Mouse (Mus musculus) CH12.LX (cell line): ENCODE data around the gene Brd4. TPM values are rescaled to one million over a fixed set of nuclear protein-coding genes. Genes with fewer than 3 reads are reported as not detected.

Experiments used
- DNase-seq: peaks from one replicate; pipeline ENCODE4 v3.0.0-alpha.2; 2013; ENCODE audit errors: extremely low read depth
- H3K27ac ChIP-seq: 2 replicates; pipeline ENCODE4 v1.5.1; 2012; ENCODE audit warnings: low read depth, mild to moderate bottlenecking, control low read depth, moderate library complexity; ENCODE audit not compliant: insufficient read depth
- H3K27me3 ChIP-seq: replicated peaks from 2 replicates; pipeline ENCODE3; 2012; ENCODE audit warnings: inconsistent platforms
- H3K36me3 ChIP-seq, 2 experiments: replicated peaks in 1 of 2; 2 replicates each; pipeline versions ENCODE3 to v1.6.1; 2012; ENCODE audit warnings: inconsistent platforms in 1 of 2, low read length in 1 of 2, mild to moderate bottlenecking in 1 of 2, mixed read lengths in 1 of 2, moderate library complexity in 1 of 2; ENCODE audit not compliant: control insufficient read depth in 1 of 2, insufficient read depth in 1 of 2
- H3K4me1 ChIP-seq, 2 experiments: 2 replicates each; pipeline ENCODE4 v1.6.1; 2012; ENCODE audit warnings: inconsistent platforms in 1 of 2, moderate library complexity in 1 of 2; ENCODE audit not compliant: insufficient read depth in 2 of 2, control insufficient read depth in 1 of 2
- H3K4me2 ChIP-seq: 2 replicates; pipeline ENCODE4 v1.6.1; 2012; ENCODE audit warnings: low read depth, mild to moderate bottlenecking, control low read depth; ENCODE audit not compliant: poor library complexity, insufficient read depth, severe bottlenecking
- H3K4me3 ChIP-seq, 3 experiments: fragments of 150-350 bp in 1 of 3; sonication (generic) in 1 of 3; replicated peaks in 1 of 3; 2 replicates each; pipeline versions ENCODE3 to v1.5.1; 2011 to 2012; ENCODE audit warnings: low read depth in 2 of 3, low read length in 2 of 3, mild to moderate bottlenecking in 2 of 3, moderate library complexity in 2 of 3, control low read depth in 1 of 3, improper control_type of control experiment in 1 of 3, inconsistent platforms in 1 of 3, mixed read lengths in 1 of 3; ENCODE audit not compliant: poor library complexity in 1 of 3
- H3K79me2 ChIP-seq: replicated peaks from 2 replicates; pipeline ENCODE4 v1.6.1; 2012; ENCODE audit warnings: mild to moderate bottlenecking, moderate library complexity; ENCODE audit not compliant: control insufficient read depth, poor library complexity, insufficient read depth, severe bottlenecking; ENCODE audit errors: extremely low read depth
- H3K9ac ChIP-seq: 2 replicates; pipeline ENCODE4 v1.6.1; 2012; ENCODE audit warnings: low read depth, mild to moderate bottlenecking, control low read depth, moderate library complexity; ENCODE audit not compliant: insufficient read depth
- H3K9me3 ChIP-seq: replicated peaks from 2 replicates; pipeline ENCODE3; 2012; ENCODE audit warnings: low read length, inconsistent platforms, mixed read lengths
- CHD1 ChIP-seq: IDR thresholded peaks from 2 replicates; pipeline ENCODE4 v1.6.1; 2012; ENCODE audit warnings: low read depth, low read length, improper control_type of control experiment, inconsistent platforms
- CHD2 ChIP-seq: IDR thresholded peaks from 2 replicates; pipeline ENCODE4 v1.6.1; 2011; ENCODE audit warnings: low read length, improper control_type of control experiment
- CTCF ChIP-seq, 2 experiments: IDR thresholded peaks in 1 of 2; conservative IDR thresholded peaks in 1 of 2; 2 replicates each; pipeline ENCODE4 v1.5.1; 2011 to 2012; ENCODE audit warnings: low read depth in 2 of 2, low read length in 2 of 2, improper control_type of control experiment in 1 of 2, inconsistent platforms in 1 of 2, mild to moderate bottlenecking in 1 of 2, moderate library complexity in 1 of 2
- E2F4 ChIP-seq: IDR thresholded peaks from 2 replicates; pipeline ENCODE4 v1.6.1; 2011; ENCODE audit warnings: low read depth, low read length, improper control_type of control experiment; ENCODE audit not compliant: insufficient replicate concordance
- ELF1 ChIP-seq: IDR thresholded peaks from 2 replicates; pipeline ENCODE4 v1.6.1; 2014; ENCODE audit warnings: low read depth, mild to moderate bottlenecking, inconsistent platforms, low read length, improper control_type of control experiment
- ETS1 ChIP-seq: conservative IDR thresholded peaks from 2 replicates; pipeline ENCODE4 v1.6.1; 2012; ENCODE audit warnings: low read depth, mild to moderate bottlenecking, inconsistent platforms, low read length, improper control_type of control experiment, moderate library complexity
- HCFC1 ChIP-seq: IDR thresholded peaks from 2 replicates; pipeline ENCODE4 v1.6.1; 2012; ENCODE audit warnings: low read depth, mild to moderate bottlenecking, inconsistent platforms, low read length, improper control_type of control experiment
- IRF4 ChIP-seq: IDR thresholded peaks from 2 replicates; pipeline ENCODE4 v1.6.1; 2014; ENCODE audit warnings: low read depth, mild to moderate bottlenecking, inconsistent platforms, low read length, improper control_type of control experiment
- JUN ChIP-seq: IDR thresholded peaks from 2 replicates; pipeline ENCODE4 v1.6.1; 2011; ENCODE audit warnings: low read depth, mild to moderate bottlenecking, low read length, improper control_type of control experiment, moderate library complexity; ENCODE audit not compliant: insufficient read depth
- JUND ChIP-seq: conservative IDR thresholded peaks from 2 replicates; pipeline ENCODE4 v1.6.1; 2011; ENCODE audit warnings: low read depth, low read length, improper control_type of control experiment
- MAFK ChIP-seq: IDR thresholded peaks from 2 replicates; pipeline ENCODE4 v1.6.1; 2011; ENCODE audit warnings: low read length, improper control_type of control experiment; ENCODE audit not compliant: insufficient replicate concordance
- MAZ ChIP-seq: IDR thresholded peaks from 2 replicates; pipeline ENCODE4 v1.6.1; 2012; ENCODE audit warnings: low read depth, mild to moderate bottlenecking, inconsistent platforms, low read length, improper control_type of control experiment, moderate library complexity
- MEF2A ChIP-seq: IDR thresholded peaks from 2 replicates; pipeline ENCODE4 v1.6.1; 2014; ENCODE audit warnings: low read depth, mild to moderate bottlenecking, inconsistent platforms, low read length, improper control_type of control experiment, borderline replicate concordance
- MXI1 ChIP-seq: IDR thresholded peaks from 2 replicates; pipeline ENCODE4 v1.6.1; 2011; ENCODE audit warnings: mild to moderate bottlenecking, low read depth, low read length, improper control_type of control experiment
- MYC ChIP-seq: IDR thresholded peaks from 2 replicates; pipeline ENCODE4 v1.6.1; 2011; ENCODE audit warnings: low read depth, mild to moderate bottlenecking, improper control_type of control experiment, low read length
- NELFE ChIP-seq: IDR thresholded peaks from 2 replicates; pipeline ENCODE4 v1.6.1; 2011; ENCODE audit warnings: low read depth, low read length, improper control_type of control experiment
- NRF1 ChIP-seq: IDR thresholded peaks from 2 replicates; pipeline ENCODE4 v1.6.1; 2014; ENCODE audit warnings: low read depth, mild to moderate bottlenecking, inconsistent platforms, low read length, improper control_type of control experiment, moderate library complexity
- PAX5 ChIP-seq: IDR thresholded peaks from 2 replicates; pipeline ENCODE4 v1.6.1; 2012; ENCODE audit warnings: low read length, inconsistent platforms, mixed read lengths
- RAD21 ChIP-seq: IDR thresholded peaks from 2 replicates; pipeline ENCODE4 v1.6.1; 2011; ENCODE audit warnings: low read depth, mild to moderate bottlenecking, low read length, improper control_type of control experiment, moderate library complexity
- RCOR1 ChIP-seq: conservative IDR thresholded peaks from 2 replicates; pipeline ENCODE4 v1.6.1; 2012; ENCODE audit warnings: low read depth, mild to moderate bottlenecking, inconsistent platforms, low read length, improper control_type of control experiment
- SIN3A ChIP-seq: IDR thresholded peaks from 2 replicates; pipeline ENCODE4 v1.6.1; 2012; ENCODE audit warnings: low read length, improper control_type of control experiment, inconsistent platforms
- SMC3 ChIP-seq: IDR thresholded peaks from 2 replicates; pipeline ENCODE4 v1.6.1; 2011; ENCODE audit warnings: low read depth, low read length, improper control_type of control experiment
- TCF12 ChIP-seq: IDR thresholded peaks from 2 replicates; pipeline ENCODE4 v1.6.1; 2014; ENCODE audit warnings: low read depth, mild to moderate bottlenecking, inconsistent platforms, low read length, improper control_type of control experiment
- UBTF ChIP-seq: IDR thresholded peaks from 2 replicates; pipeline ENCODE4 v1.6.1; 2012; ENCODE audit warnings: low read depth, mild to moderate bottlenecking, inconsistent platforms, low read length, improper control_type of control experiment, moderate library complexity
- ZC3H11A ChIP-seq: IDR thresholded peaks from 2 replicates; pipeline ENCODE4 v1.6.1; 2012; ENCODE audit warnings: low read depth, mild to moderate bottlenecking, inconsistent platforms, low read length, improper control_type of control experiment
- ZMIZ1 ChIP-seq: IDR thresholded peaks from 2 replicates; pipeline ENCODE4 v1.6.1; 2012; ENCODE audit warnings: low read depth, mild to moderate bottlenecking, inconsistent platforms, low read length, improper control_type of control experiment
- dilution Hi-C: fragments of 300-500 bp; cut with MboI; formaldehyde crosslinking; loops from 2 replicates; pipeline ENCODE4 v1.14.3; 2020; ENCODE audit warnings: low sequenced_read_pairs; ENCODE audit not compliant: extremely low pct_unique_long_range_greater_than_20kb, extremely low pct_ligation_motif_present
- in situ Hi-C: fragments of 300-500 bp; cut with MboI; formaldehyde crosslinking; loops from 3 replicates; pipeline ENCODE4 v1.14.3; 2019; ENCODE audit warnings: low sequenced_read_pairs, low pct_ligation_motif_present, low pct_unique_long_range_greater_than_20kb, mixed read lengths
- polyA plus RNA-seq: library from polyadenylated mRNA; unstranded; fragments of >175 nt; gene quantifications from 2 replicates; pipeline ENCODE4 v1.2.1, GENCODE M21; 2012; ENCODE audit warnings: low read depth; ENCODE audit not compliant: insufficient read length
- total RNA-seq, 2 experiments: library from RNA; depleted of rRNA; stranded (reverse); fragments of 300-350 nt in 1 of 2; fragments of >200 nt in 1 of 2; gene quantifications; 2 replicates each; pipeline ENCODE4 v1.2.3; 2012 to 2014

Brd4 gene
- total and polyA plus RNA-seq, 3 experiments = 6.3 to 68.5 (median 19.1) TPM

DNA sequence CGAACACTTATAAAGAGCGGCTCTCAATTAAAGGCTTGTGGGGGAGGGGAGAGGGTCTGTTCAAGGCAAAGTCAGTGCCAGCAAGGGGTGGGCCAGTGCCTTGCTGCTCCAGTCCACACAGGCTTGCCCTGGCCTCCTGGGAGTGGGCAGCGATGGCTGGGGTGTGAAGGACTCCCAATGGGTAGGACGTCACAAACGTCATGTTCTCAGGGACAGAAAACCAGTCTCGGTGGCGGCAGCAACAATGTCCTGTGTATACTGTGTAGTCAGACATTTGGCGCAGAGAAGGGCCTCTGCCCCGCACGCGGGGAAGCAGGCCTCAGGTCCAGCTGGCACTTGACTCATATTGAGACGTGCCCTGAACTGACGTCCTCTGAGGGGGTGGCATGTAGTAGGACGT is 87.4 kb downstream of the Brd4 start:
- Histone ChIP-seq H3K4me1 (peaks cover 2 to 3% of the 10 kb centered on the region in 2 experiments; a peak in 1 of 4 replicates), H3K4me2 (no peak overlapping the region), H3K4me3 (no peak overlapping the region), H3K27me3 (no peaks in the 10 kb centered on the region), H3K9ac (no peak overlapping the region), H3K9me3 (no peaks in the 10 kb centered on the region), H3K27ac (no peak overlapping the region), H3K79me2 (no peaks in the 10 kb centered on the region), H3K36me3 (peaks cover 68 to 75% of the 10 kb centered on the region in 2 experiments)
- in situ Hi-C loops = no loop called here
- dilution Hi-C loops = no loop called here
- DNase-seq = no peak
- no peak for TF ChIP-seq CHD2
- TF ChIP-seq MYC = no peak
- no peak for TF ChIP-seq E2F4
- TF ChIP-seq ZMIZ1 = no peak
- TF ChIP-seq SIN3A = no peak
- TF ChIP-seq JUN = no peak
- no peak for TF ChIP-seq MEF2A
- TF ChIP-seq ETS1 = no peak
- no peak for TF ChIP-seq ELF1
- no peak for TF ChIP-seq HCFC1
- TF ChIP-seq MXI1 = no peak
- TF ChIP-seq CHD1 = no peak
- no peak for TF ChIP-seq CTCF (conservative IDR thresholded peaks at IDR 0.05 in 1 of 2, IDR thresholded peaks at IDR 0.05 in 1 of 2; ENCODE audit: low read depth in 2 of 2, low read length in 2 of 2)
- TF ChIP-seq IRF4 = no peak
- TF ChIP-seq NRF1 = no peak
- TF ChIP-seq RCOR1 = no peak
- no peak for TF ChIP-seq MAFK
- TF ChIP-seq MAZ = no peak
- TF ChIP-seq JUND = no peak

DNA sequence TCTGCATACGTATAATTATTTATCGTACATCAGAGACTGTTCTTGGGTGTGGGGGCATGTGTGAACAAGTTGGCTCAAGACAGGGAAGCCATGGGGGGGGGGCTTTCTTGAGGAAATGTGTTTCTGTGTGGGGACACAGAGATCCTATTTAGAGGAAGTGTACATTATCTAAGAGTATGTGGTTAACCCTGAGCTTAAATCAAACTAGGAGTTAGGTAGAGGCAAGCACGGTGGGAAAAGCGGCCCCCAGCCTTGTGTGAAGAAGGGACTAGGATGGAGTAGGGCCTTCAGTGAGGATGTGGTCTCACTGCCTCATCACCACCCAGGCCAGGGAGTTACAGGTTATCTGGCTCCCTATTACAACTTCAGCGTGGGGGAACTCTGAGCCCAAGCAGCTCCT is 88.8 kb downstream of the Brd4 start:
- no peaks in the 10 kb centered on the region for H3K27me3 ChIP-seq
- dilution Hi-C loops = no loop called here

More for the DNA sequence above, 88.8 kb downstream of the Brd4 start:
- TF ChIP-seq SIN3A = no peak
- no peak for TF ChIP-seq PAX5
- no peak for TF ChIP-seq ETS1
- no peak for TF ChIP-seq MYC
- no peak for TF ChIP-seq MXI1
- no peak for TF ChIP-seq TCF12
- TF ChIP-seq NELFE = no peak
- TF ChIP-seq RAD21 = no peak
- no peak for TF ChIP-seq ZC3H11A
- TF ChIP-seq UBTF = no peak
- TF ChIP-seq MEF2A = no peak
- no peak for TF ChIP-seq SMC3
- in situ Hi-C loops = no loop called here
- no peak overlapping the region for H3K4me3 ChIP-seq
- DNase-seq = no peak
- H3K36me3 ChIP-seq = peaks cover 53 to 61% of the 10 kb centered on the region in 2 experiments
- no peak overlapping the region for H3K4me2 ChIP-seq
- no peak overlapping the region for H3K9ac ChIP-seq
- no peaks in the 10 kb centered on the region for H3K79me2 ChIP-seq
- H3K4me1 ChIP-seq = peaks cover 2 to 3% of the 10 kb centered on the region in 2 experiments; a peak in 1 of 4 replicates
- no peaks in the 10 kb centered on the region for H3K9me3 ChIP-seq
- no peak overlapping the region; the same call in 1 of the 2 replicates for H3K27ac ChIP-seq
